Mouse (Mus musculus) cerebral cortex, adult 2 months (tissue): ENCODE measurements around the gene Tmem218.

Source experiments
- WGBS: fragments of 180-500 bp; shearing (Covaris S2); methylation state at CpG from one replicate; pipeline ENCODE4 v1.1.7; 2018; 5-methylcytosine and 5-hydroxymethylcytosine counted together

Tmem218 gene

DNA sequence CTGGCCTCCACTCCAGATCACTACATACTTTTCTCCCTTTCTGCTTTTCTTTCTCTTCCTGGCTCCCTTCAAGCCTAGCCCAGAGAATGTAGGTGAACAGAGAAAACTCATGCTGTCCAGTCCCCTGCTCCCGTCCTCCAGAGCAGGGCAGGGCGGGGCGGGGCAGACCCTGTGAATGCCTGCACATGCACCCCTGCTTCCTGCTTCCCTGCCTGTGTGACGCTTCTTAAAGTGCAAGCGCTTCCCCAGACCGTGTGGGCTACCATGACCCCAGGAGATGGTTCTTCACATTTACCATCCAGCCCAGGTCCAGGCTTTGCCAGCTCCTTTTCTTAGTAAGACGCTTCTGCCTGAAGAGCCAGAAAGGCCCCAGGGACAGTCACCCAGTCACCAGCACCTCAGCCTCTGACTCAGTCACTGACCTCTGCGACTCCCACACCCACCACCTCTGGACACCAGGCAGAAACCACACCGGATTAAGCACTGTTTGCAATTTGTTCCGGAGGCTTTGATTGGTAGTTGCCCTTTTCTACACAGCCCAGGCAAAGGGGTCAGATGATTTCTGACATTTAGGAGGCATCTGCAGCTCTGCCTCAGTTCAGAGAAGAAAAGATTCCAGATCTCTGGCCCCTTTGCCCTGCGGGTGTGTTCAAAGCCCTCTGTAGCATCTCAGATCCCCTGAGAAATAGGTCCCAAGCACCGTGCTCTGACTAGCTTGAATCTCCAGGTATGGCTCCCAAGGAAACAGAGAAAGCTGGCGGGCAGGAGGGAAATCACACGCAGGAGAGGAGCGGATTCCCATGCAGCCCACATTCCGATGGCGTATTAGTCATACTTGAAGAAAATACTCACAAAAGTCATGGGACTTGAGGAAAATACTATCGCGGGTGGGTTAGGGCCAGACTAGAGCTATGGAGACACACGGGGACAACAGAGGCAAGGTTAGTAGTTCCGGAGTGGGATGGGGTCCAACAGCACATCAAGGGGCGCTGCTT lies 24.5 kb downstream of the Tmem218 start:
- WGBS, result 74% methylated on average over 22 of the region's 22 CpGs

DNA sequence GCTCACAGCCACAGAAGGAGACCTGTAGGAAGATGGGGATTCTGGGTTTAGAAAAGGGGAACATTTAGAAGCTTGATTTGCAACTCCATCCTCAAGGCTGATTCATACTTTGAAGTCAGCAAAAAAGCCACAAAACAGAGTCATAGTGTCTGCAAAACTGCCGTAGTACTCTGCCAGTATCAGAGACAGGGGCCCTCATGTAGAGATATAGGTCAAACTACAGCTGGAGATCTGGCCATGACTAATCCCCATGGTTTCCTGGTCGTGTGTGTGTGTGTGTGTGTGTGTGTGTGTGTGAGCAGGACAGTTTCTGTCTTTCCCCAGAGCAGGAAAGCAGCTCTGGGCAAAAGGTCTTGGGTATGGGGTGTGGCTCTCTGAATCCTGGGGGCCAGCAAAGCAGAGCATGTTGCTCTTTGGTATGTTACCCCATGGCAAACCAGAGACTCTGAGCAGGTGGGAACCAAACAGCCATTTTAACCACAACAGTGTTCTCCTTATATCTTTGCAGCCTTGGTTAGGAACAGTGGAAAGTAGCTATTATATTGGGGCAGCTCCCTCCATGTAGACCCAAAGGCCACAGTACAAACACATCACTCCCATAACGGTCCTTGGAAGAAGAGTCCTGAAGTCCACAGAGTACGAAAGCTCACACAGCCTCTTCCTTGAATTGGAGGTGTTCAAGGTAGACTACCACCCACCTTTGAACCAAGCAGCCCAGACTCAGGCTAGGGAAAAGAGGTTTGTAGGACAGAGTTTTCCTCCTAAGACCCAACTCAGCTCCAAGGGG lies 28.1 kb downstream of the Tmem218 start:
- 70% methylated on average over 4 of the region's 4 CpGs for WGBS

DNA sequence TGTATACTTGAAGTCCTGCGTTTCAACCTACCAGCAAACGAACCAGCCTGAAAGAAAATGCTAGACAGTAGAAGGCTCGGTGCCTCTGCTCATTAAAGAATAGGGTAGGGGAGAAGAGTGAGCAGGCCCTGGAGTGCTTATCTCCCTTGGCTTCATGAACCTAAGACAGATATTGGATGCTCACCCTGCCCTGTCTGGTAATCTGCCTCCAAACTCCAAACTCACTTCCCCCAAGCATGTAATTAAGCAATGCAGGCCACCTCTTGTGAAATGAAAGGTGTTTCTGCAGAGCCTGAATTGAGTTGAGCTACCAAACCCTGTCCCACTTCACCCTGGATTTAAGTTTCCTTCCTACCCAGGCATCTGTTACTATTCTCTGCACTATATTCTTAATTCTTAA lies 34.7 kb downstream of the Tmem218 start:
- WGBS, result 80% methylated on average over 3 of the region's 3 CpGs

DNA sequence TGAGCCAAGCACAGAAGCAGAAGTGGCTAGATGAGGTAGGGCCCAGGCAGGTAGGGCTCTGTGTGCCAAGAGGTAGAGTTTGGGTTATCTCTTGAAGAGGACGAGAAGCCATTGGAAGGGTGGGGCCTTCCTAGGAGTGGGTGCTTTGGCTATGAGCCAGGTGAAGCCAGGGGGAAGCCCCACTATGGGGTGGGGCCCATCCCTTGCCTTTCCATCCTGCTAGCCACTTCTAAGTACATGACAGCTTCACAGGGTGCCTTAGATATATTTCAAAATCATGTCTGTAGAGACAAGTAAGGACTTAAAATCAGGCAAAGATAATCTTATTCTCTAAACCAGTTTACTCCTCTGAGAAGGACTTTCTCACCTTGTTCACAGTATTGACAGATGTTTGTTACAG lies 36.6 kb downstream of the Tmem218 start:
- 67% methylated on average over 1 of the region's 1 CpGs for WGBS

DNA sequence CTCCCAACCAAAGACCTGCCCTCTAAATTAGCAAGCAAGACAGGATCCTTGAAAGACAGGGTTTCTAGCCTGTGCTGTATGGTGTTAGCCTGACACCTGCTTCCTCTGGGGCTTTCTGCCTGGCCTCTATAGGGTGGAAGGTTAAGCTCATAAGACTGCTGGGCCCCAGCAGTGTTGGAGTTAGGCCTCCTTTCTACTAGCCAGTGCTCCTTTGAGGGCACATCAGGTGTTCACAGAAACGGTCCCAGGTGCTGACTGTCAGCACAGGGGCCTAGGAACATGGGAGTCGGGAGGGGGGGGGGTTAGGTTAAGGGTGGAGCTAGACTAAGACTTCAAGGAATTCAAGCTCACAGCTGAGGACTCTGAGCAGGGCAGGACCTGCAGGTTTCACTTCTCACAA lies 37.4 kb downstream of the Tmem218 start:
- 80% methylated on average over 2 of the region's 2 CpGs for WGBS

DNA sequence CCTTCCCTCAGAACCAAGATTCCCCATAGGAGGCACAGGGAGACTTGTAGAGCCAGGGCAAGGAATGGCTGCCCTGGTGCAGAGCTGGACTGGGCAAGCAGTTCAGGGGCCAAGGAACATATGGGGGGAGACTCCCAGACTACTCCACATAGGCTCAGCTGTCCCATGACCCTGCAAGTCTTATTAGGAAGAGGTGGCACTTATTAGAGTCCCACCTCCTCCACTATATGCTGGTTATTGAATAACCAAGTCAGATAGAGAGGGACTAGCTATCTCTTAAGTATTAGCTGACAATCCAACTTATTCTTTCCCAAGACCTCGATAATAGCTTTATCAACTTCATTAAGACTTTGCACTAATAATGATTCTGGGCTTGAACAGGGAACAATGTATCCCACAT lies 37.8 kb downstream of the Tmem218 start:
- 95% methylated on average over 1 of the region's 1 CpGs for WGBS

DNA sequence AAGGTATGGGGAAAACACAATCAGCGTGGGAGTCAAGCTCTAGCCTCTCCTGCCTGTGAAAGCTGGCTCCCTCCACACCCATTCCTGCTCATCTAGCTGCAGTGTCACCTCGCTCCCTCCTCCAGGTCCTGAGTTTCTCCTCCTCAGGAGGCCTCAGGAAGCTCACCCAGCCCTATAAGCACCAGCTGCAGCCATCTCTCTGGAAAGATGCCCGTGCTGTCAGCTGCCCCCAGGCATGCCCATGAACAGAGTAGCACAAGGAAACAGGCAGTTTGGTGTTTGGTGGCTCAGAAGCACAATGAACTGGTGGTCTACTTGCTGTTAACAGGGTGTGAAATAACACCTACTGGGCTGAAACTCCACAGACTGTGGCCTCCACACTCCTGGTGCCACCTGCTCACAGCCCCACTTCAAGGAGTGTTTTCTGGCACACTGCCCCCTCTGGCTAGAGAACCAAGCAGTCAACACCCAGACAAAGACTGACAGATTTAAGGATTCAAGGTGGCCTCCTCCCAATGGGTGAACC lies 40.4 kb downstream of the Tmem218 start:
- 49% methylated on average over 3 of the region's 3 CpGs for WGBS

DNA sequence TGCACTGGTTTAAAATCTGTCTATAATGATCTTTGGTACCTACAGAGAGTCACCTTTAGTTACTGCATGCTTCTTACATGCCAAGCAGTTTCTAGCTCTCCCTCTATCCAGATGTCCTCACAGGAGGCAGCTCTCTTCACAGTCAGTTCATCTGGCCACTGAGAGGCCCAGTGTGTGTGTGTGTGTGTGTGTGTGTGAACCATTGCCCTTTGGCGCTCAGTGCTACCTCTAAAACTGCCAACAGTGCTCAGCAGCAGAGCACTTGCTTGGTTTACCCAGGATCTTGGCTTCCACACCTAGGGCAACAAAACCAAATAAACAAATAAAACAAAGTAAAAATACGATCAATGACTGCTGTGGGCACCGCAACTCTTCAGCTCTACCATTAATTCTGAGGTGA lies 42.0 kb downstream of the Tmem218 start:
- 93% methylated on average over 3 of the region's 3 CpGs for WGBS

DNA sequence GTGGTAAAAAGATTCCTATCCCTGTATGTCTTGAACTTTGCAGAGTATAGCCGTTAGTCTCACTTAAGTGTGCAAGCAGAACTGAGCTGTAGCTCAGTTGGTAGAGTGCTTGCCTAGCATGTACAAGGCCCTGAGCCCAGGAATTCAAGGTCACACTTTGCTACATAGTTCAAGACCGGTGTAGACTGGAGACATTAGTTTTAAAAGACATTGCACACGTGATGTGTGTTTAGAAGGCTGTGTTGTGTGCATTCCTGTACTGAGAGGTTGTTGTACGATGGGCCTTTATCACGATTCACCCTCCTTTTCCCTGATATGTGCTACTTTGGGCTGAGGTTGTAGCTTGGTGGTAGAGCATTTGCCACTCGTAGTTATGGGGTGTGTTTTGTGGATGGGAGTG lies 42.6 kb downstream of the Tmem218 start:
- WGBS, result 91% methylated on average over 6 of the region's 6 CpGs

DNA sequence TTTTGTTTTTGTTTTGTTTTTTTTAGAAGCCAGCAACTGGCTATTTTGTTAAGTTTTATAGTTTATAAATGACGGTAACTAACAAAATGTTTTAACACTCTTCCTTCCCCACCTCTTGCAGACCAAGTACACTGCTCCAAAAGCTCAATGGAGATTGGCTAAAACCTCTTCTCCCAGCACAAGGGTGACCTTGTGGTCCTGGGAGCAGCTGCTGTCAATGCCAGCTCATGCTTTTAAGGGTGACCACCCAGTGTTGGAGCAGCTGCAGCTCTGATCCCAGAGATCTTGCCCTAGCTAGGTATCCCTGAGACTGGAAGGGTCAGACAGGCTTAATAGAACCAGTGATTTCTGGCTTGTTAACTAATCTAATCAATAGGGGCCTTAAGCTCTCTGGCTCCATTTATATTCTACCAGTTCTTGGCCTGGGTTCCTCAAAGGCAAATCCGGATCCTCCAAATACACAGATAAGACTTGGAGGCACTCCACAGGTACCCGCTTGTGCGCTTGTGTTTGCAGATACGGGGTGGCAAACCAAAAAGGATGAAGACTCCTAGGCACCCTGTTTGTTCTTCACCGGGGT lies 46.6 kb downstream of the Tmem218 start:
- WGBS, result 19% methylated on average over 6 of the region's 6 CpGs

DNA sequence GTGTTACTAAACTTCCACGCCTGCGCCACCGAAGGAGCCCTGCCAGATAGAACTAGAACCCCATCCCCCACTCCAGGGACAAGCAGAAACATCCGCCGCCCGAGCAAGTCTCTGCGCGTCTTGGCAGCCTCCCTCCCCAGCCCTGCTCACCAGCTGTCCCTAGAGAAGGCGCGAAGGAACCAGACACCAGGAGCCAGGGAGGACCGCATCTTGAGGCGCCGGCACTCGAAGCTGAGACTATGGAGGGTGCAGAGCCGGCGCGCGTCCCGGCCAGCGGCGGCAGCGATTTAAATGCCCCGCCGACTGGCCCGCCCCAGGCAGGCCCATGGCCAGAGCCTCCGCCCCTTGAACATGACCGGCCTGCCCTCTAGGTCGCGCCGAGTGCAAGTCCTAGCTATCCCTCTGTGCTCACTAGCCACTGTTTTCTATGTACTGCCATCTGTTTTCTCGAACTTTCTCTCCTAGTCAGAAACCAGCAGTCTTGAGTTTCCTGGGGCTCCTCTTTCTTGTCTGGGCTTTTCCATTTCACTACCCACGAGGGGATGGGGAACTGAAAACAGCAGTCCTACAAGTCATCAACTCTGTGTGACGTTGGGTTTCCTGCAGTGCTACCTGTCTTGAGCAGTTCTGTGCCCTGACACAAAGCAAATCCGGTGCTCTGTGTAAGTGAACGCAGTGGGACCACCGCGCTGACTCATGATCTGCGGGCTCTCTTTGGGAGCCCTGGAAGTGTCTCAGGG lies 47.3 kb downstream of the Tmem218 start, which contains the start of gene Slc37a2:
Slc37a2 (minus strand) TSS at position 590 of the 740 bp plus-strand sequence.
- 1% methylated on average over 38 of the region's 38 CpGs for WGBS

DNA sequence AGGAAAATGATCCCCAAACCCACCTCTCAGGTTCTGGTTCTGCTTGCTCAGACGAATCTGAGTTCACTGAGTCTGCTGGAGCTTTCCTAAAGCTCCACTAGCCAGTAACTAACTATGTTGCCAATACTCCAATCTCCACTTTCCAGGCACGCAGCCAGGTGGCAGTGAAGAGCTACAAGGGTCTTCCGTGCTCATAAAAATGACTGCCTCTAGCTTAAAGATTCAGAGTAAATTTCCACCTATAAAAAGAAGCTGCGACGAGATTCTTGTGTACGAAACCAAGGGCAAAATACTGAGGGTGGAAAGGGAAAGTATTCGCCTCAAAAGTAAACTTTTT lies 47.8 kb downstream of the Tmem218 start:
- 14% methylated on average over 7 of the region's 7 CpGs for WGBS

DNA sequence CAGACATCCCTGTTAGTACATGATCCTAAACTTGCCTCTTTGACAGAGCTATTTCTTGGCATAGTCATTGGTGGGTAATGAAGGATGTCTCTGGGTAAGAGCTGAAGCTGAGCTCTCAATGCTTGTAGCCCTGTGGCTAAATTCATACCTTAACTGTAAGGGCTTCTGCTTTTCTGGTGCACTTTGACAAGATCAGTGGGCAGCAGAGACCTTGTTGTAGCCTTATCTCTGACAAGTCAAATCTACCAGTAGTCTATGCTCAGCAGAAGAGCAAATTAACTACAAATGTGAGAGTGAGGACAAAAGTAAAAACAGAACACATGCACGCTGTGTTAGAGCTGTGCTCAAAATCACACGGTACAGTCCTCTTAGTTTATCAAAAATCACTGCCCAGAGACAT lies 58.6 kb downstream of the Tmem218 start:
- WGBS, result 84% methylated on average over 2 of the region's 2 CpGs
